Mouse (Mus musculus) kidney, postnatal 4 days (tissue): Measurements from ENCODE around the gene Pard3.
A peak's percentile ranks its signal among the peaks of the same experiment; 100 is the strongest.
"Not testable (repeated sequence)": the region's sequence is repeated elsewhere in the genome, so short reads cannot be mapped to it uniquely, and the experiment has no call there.

Experiments used
- DNase-seq, 2 experiments: peaks; one replicate each; pipeline ENCODE4 v3.0.0; 2021; ENCODE audit warnings: mixed read lengths in 2 of 2

Pard3 gene

GRCm38 (mm10) chr8:127143641-127144040, 79.9 kb downstream of the Pard3 start:
- no peak for DNase-seq

DNA sequence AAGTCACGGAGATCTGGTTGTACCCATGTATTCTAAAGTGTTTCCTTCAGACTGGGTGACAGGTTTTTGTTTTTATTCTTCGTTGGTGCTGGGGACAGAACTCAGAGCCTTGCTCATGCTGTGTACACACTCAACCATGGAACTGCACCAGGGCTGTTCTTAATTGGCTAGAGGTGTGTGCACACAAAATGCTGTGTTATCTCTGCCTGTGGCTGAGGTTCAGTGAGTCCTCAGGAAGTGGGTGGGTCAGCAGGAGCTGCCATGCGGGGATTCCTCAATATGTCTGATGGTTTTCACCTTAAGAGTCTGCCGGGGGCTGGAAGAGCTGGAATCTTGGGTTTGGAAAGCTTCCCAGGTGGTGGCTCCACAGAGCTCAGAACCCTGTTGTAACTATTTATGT, 80.9 kb downstream of the Pard3 start:
- DNase-seq, result no peak

- no peak for DNase-seq
These were observed 81.4 kb downstream of the Pard3 start for GRCm38 (mm10) chr8:127145135-127145534.

DNA sequence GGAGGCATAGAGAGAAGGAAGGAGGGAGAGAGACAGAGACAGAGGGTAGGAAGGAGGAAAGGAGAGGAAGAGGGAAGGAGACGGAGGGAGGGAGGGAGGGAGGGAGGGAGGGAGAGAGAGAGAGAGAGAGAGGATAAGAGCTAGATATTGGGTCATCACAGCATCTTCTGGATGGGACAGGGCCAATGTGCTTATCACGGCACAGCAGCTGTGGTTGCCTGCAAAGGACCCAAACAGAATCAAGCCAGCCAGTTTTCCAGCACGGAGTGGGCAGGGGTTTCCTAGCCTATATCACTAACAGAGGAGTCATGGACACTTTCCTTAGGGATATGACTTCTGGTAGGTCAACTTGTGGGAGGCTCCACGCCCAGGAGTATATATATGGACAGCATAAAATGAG, 82.4 kb downstream of the Pard3 start:
- no peak for DNase-seq

DNA sequence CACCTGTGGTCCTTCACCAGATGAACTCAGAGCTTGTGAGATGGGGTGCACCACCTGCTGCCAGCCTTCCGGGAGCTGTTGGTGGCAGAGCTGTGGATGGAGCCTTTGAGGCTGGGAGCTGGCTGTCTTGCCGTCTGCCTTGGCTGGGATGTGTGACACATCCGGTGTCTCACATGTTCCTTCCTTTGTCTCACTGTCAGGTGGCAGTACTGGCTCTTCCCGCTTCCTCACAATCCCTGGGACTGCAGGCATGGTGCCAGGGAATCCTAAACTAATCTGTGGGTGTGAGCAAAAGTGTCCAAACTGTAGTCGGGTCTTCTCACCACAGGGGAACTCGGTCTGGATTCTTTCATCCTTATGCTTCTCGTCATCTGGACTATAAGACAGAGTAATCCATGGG, 85.1 kb downstream of the Pard3 start:
- no peak for DNase-seq

DNA sequence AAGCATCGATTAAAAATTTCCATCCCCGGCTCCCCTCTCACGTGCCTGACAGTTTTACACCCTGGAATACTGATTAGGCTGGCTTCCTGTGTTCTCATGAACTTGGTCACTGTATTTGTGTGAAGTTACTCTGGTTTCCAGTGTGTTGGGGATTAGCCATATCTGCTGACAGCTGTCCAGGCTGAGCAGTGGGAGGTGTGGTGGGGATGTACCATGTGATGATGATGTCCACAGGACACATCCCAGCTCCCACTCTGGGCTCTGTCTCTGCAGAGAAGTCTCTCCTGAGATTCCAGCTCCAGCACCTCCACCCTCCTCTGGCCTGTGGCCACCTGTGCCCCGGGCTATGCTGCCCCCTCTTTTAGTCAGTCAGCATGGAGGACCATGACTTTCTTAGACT, 87.0 kb downstream of the Pard3 start:
- DNase-seq, result no peak

- DNase-seq, result no peak
These were observed 88.0 kb downstream of the Pard3 start for GRCm38 (mm10) chr8:127151706-127152105.

DNA sequence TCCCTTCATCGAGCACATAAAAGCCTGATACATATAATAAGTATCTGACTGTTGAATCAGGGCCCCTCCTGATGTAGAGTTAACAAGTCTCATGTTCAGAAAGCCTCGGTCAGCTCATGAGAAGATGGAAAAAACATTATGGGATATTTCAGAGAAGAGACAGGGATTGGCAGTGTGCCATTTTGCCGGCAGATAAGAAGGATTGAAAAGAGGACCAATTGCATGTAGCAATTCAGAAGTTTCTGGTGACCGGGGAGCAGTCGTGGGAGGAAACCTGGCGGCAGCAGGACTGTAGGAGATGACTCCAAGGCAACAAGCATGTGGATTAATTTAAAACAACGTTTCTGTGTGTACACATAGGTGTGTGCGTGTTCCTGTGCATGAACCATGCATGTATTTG, 93.4 kb downstream of the Pard3 start:
- DNase-seq, result peak; percentile 59 to 62

GRCm38 (mm10) chr8:127159421-127159966, 95.8 kb downstream of the Pard3 start:
- no peak for DNase-seq

DNA sequence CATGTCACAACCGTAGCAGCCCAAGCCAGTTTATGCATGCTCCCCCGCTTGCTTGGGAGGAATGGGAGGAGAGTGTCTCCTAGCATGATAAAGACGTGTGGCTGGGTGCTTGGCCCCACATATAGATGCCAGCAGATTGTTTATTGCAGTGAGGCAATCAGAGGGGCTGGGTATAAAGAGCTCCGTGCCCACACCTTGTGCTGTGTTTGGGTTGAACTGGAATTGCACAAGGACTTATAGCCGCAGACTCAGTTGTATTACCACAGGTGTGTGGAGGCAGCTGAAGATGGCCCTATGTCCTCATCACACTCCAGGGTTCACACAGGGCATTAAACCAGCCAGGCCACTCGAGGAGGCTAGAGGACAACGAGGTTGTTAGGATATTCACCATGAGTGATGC, 98.2 kb downstream of the Pard3 start:
- DNase-seq, result no peak

- DNase-seq, result no peak
These were observed 99.1 kb downstream of the Pard3 start for GRCm38 (mm10) chr8:127162821-127163220.

- no peak for DNase-seq
These were observed 100.9 kb downstream of the Pard3 start for GRCm38 (mm10) chr8:127164326-127165280.

GRCm38 (mm10) chr8:127168496-127168895, 104.8 kb downstream of the Pard3 start:
- no peak for DNase-seq

DNA sequence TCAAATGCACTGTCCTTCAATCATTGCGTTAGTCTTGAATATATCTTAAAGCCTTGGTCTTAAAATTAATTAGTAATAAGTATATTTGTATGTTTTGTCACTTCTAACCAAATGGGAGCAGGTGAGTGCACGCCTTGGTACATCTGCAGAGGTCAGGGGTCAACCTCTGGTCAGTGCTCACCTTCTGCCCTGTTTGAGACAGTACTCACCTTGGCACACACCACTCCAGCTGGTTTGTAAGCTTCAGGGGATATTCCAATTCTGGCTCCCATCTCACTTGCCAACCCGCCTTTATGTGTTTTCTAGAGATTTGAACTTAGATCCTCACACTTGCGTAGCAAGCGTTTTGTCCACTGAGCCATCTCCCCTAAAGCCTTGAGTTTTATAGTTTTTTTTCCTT, 105.7 kb downstream of the Pard3 start:
- no peak for DNase-seq

DNA sequence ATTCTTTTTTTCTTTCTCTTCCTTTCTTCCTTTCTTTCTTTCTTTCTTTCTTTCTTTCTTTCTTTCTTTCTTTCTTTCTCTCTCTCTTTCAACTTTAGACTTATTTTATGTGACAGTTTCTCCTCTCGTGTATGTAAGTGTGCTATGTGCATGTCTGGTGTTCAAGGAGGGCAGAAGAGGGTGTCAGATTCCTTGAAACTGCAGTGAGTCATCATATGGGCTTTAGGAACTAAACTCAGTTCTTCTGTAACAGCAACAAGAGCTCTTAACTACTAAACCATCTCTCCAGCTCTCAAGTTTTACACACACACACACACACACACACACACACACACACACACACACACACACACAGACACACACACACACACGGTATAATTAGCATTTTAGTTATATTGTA, 106.7 kb downstream of the Pard3 start:
- not testable (repeated sequence) for DNase-seq

- DNase-seq, result no peak
These were observed 107.2 kb downstream of the Pard3 start for GRCm38 (mm10) chr8:127170930-127171329.

- no peak for DNase-seq
These were observed 109.8 kb downstream of the Pard3 start for GRCm38 (mm10) chr8:127173483-127173882.

GRCm38 (mm10) chr8:127174411-127174810, 110.7 kb downstream of the Pard3 start:
- no peak for DNase-seq

DNA sequence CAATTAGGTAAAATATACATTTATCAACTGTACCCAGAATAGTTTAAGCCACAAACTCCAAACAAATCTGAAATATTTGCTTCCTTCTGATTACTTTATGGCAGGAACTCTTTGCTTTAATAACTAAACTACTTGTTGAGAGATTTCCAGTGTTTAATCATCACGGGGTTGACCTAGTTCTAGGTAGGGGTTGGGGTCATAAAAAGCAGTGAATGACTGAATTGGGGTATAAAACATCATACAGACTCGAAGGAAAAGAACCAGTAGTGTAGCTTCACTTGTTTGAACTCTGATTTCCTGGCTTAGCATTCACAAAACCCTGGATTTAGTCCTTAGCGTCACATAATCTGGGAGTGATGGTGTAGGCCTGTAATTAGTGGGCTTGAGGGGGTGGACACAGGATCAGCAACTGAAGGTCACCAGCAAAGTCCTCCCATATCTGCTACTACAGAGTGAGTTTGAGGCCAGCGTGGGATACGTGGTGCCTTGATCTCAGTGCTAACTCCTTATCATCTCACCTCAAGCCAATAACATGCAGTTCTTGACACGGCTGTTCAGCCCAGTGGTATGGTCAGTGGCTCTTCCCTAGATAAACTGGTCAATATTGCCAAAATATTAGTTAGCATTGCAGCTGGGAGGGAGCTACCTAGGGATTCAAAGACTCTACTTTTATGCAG, 111.6 kb downstream of the Pard3 start:
- no peak for DNase-seq

DNA sequence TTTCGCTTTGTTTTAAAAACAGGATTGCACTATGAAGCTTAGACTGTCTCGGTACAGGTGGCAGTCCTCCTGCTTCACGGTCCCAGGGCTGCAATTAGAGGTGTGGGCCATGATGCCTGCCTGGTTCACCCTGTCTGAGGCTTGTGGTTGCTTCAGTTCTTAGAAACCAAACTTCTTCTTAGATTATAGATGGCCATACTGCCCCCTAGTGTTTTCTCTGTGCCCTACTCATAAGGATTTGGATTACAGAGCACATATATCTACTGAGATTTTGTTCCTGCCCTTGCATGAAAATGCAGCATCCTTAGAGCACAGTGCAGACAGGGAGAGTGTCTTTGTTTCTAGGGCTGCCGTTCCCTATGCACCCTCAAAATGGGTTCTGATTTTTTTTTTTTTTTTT, 114.9 kb downstream of the Pard3 start:
- peak; percentile 36 to 61 for DNase-seq

DNA sequence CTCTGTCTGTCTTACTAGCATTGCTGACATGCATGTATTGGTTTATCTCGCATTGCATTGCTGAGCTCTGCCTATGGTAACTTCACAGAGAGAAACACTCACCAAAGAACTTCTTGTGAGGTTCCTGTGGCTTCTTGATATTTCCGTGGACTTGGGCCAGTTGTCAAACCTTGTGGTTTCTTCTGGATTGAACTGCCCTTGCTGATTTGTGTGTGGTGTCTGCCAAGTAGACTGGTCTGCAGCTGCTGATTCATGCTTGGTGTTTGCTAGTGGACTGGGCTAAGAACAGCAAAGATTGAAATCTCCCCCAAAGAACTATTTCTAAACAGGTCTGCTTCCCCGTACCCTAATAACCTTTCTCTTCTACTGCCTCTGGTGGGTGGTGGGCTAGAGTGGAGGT, 117.6 kb downstream of the Pard3 start:
- DNase-seq, result no peak

- no peak for DNase-seq
These were observed 118.4 kb downstream of the Pard3 start for GRCm38 (mm10) chr8:127182065-127182464.

DNA sequence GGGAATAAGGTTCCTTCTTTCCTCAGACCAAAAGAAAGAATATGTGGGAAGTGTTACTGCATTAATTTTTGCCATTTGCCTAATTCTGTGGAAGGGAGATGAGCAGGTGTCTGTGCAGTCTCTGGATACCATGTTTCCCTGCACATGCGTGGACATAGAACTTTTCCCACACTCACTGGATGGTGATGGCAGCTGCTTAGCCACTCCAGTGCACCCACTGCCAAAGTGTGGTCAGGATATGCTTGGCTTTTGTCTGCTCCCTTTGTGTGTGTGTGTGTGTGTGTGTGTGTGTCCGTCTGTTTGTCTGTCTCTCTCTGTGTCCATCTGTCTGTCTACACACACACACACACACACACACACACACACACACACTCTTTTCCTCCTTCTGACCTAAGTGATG, 119.8 kb downstream of the Pard3 start:
- DNase-seq, result no peak

- DNase-seq, result peak; percentile 28 to 55
These were observed 120.3 kb downstream of the Pard3 start for GRCm38 (mm10) chr8:127184025-127184424.
